In the genomic region with DNA sequence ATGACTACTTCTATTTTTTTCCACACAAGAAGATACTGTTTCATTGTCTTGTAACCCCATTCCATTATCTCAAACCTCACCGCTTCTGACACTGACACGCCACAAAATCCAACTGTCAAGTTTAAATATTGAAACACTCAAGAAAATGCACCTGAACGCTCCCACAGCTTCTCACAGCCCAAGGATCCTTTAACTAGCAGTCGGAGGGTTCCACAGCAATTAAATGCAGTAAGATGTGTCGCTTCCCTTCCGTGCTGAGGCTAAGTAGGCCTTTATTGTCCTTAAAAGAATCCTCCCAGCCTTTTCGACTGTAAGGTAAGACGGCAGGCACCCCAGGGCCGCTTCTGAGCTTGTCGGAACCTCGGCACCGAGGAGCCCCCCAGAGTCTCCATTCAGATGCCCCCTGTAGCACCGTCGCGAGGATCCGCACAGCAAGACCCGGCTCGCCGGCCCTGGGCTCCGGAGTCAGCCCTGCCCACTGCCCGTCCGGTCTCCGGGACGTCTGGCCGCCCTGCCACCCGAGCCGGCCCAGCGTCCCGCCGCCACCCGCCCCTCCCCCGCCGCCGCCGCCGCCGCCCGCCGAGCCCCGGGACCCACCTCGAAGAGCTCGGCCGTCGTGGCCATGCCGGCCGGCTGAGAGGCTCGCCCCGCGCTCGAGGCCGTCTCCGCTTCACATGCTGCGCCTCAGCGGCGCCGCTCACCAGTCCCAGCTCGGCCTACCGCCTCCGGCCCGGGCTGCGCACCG, we compare ENCODE assay signal across 8 mouse cellular contexts. TPM values are rescaled to one million over a fixed set of nuclear protein-coding genes. Genes with fewer than 3 reads are reported as not detected.
A peak's percentile ranks its signal among the peaks of the same experiment; 100 is the strongest.
DNase-seq lines count a peak whose midpoint lies in the region; ATAC-seq and TF ChIP-seq lines count a peak whose summit lies in the region.

A gene (plus strand): TSS at position 569 of the 745 bp plus-strand sequence.

- peak; percentile 55; the same call in 1 of the 2 replicates for ATAC-seq in intestine, postnatal 0 days
- ATAC-seq in lung, postnatal 0 days = peak; percentile 56

- no peaks in the 10 kb centered on the region for H3K9me3 ChIP-seq in intestine, postnatal 0 days (ENCODE audit: control insufficient read depth)
- no peaks in the 10 kb centered on the region for H3K9me3 ChIP-seq in lung, postnatal 0 days (ENCODE audit: low read length)

- no peak for TF ChIP-seq CTCF in intestine, postnatal 0 days (IDR thresholded peaks at IDR 0.05; ENCODE audit: low read depth)
- TF ChIP-seq CTCF in lung, postnatal 0 days (IDR thresholded peaks at IDR 0.05) = no peak

- H3K4me1 ChIP-seq in brown adipose tissue, adult 24 weeks (ENCODE audit: control insufficient read depth, insufficient read depth, insufficient read length, low read length) = peaks cover 3% of the 10 kb centered on the region; the same call in 1 of the 2 replicates
- H3K4me1 ChIP-seq in intestine, postnatal 0 days (replicated peaks; ENCODE audit: control insufficient read depth, insufficient read depth, low read length) = no peaks in the 10 kb centered on the region
- H3K4me1 ChIP-seq in lung, postnatal 0 days (ENCODE audit: insufficient read depth, low read depth, low read length) = no peaks in the 10 kb centered on the region; the same call in 1 of the 2 replicates

- WGBS in intestine, postnatal 0 days = under 1% methylated on average over 52 of the region's 62 CpGs
- WGBS in lung, postnatal 0 days = under 1% methylated on average over 24 of the region's 62 CpGs

- H3K9ac ChIP-seq in intestine, postnatal 0 days (ENCODE audit: low read depth, low read length) = peak within 1 kb of the TSS; percentile 95
- peak within 1 kb of the TSS; percentile 88 for H3K9ac ChIP-seq in lung, postnatal 0 days (replicated peaks; ENCODE audit: low read depth)

- H3K36me3 ChIP-seq in intestine, postnatal 0 days (ENCODE audit: control insufficient read depth, insufficient read depth) = no peaks in the 10 kb centered on the region
- H3K36me3 ChIP-seq in lung, postnatal 0 days (ENCODE audit: insufficient read depth, low read length) = no peaks in the 10 kb centered on the region

- H3K4me2 ChIP-seq in intestine, postnatal 0 days (replicated peaks; ENCODE audit: low read depth) = peak within 1 kb of the TSS; percentile 78
- peak within 1 kb of the TSS; percentile 78 for H3K4me2 ChIP-seq in lung, postnatal 0 days (replicated peaks; ENCODE audit: low read depth, low read length)

- peak within 1 kb of the TSS; percentile 97 for H3K27ac ChIP-seq in brown adipose tissue, adult 24 weeks (replicated peaks; ENCODE audit: low read depth, low read length)
- peak within 1 kb of the TSS; percentile 99 for H3K27ac ChIP-seq in intestine, postnatal 0 days (ENCODE audit: low read depth, low read length)
- peak within 1 kb of the TSS; percentile 99 for H3K27ac ChIP-seq in lung, postnatal 0 days (ENCODE audit: low read length)

- DNase-seq in gastrocnemius, adult 18-20 months (ENCODE audit: low spot score) = peak; percentile 14
- DNase-seq in gastrocnemius, postnatal 25 days = no peak
- peak; percentile 49 for DNase-seq in CD4-positive, CD25-positive, alpha-beta regulatory T cell, adult 2 months (ENCODE audit: low read depth, low spot score)
- DNase-seq in gastrocnemius, postnatal 4 days (ENCODE audit: low spot score in 2 of 2) = no peak
- DNase-seq in lung, postnatal 0 days (ENCODE audit: low spot score) = peak; percentile 9
- peak; percentile 46 for DNase-seq in right cerebral cortex, postnatal 4 days

- TF ChIP-seq EP300 in lung, postnatal 0 days (IDR thresholded peaks at IDR 0.05) = no peak

- peak within 1 kb of the TSS; percentile 98 for H3K4me3 ChIP-seq in brown adipose tissue, adult 24 weeks (ENCODE audit: insufficient read depth, low read depth, low read length)
- H3K4me3 ChIP-seq in intestine, postnatal 0 days (ENCODE audit: low read depth, low read length) = peak within 1 kb of the TSS; percentile 93
- H3K4me3 ChIP-seq in lung, postnatal 0 days (ENCODE audit: low read depth, low read length) = peak within 1 kb of the TSS; percentile 97

- H3K27me3 ChIP-seq in intestine, postnatal 0 days (replicated peaks; ENCODE audit: control insufficient read depth, insufficient read depth, low read length) = no peaks in the 10 kb centered on the region
- H3K27me3 ChIP-seq in lung, postnatal 0 days (replicated peaks; ENCODE audit: insufficient read depth, low read length) = no peaks in the 10 kb centered on the region

RNA-seq across cellular contexts. Expression of the gene that starts here (rescaled TPM):
- 10 to 100 TPM in 1 of 2 experiments, 1 to 10 TPM in 1; 9.9 to 10.2 TPM for total RNA-seq in gastrocnemius, adult 18-20 months (2021)
- 10 to 100 TPM in 1 of 2 experiments, 1 to 10 TPM in 1; 8.9 to 10.7 TPM for total RNA-seq in gastrocnemius, postnatal 25 days (2021)
- polyA plus RNA-seq in brown adipose tissue, adult 24 weeks (2012; ENCODE audit: insufficient read depth, insufficient read length, missing spikeins) = 23.4 and 29.8 TPM in 2 replicates
- 10 to 100 TPM; 10.8 to 11.8 TPM for total RNA-seq in gastrocnemius, postnatal 4 days (2021)
- 14.7 and 15.8 TPM in 2 replicates for polyA plus RNA-seq in intestine, postnatal 0 days (2015; fragmentation: Nextera tagmentation; extraction: Ambion mirVana)
- polyA plus RNA-seq in lung, postnatal 0 days (2015; fragmentation: Nextera tagmentation; extraction: Ambion mirVana) = 17.9 and 18.1 TPM in 2 replicates

Comparison
In these comparisons a context has a peak if more than half of its experiments do, and no peak if none do; other contexts are left out.
1. DNase-seq: peak in gastrocnemius, adult 18-20 months (single experiment), CD4-positive, CD25-positive, alpha-beta regulatory T cell, adult 2 months (single experiment), lung, postnatal 0 days (single experiment) and right cerebral cortex, postnatal 4 days (single experiment); none in gastrocnemius, postnatal 25 days (single experiment) and gastrocnemius, postnatal 4 days (0 of 2).
2. Peak in every context shown above with its lines, with median percentiles within 50 percentile points of each other: H3K27ac ChIP-seq and H3K4me3 ChIP-seq.